Mouse (Mus musculus): ENCODE measurements around the gene Olfr24. TPM values are rescaled to one million over a fixed set of nuclear protein-coding genes. Genes with fewer than 3 reads are reported as not detected.

Olfr24 gene
- polyA plus RNA-seq (2015; fragmentation: Nextera tagmentation; extraction: Ambion mirVana): not detected in 2 replicates

DNA sequence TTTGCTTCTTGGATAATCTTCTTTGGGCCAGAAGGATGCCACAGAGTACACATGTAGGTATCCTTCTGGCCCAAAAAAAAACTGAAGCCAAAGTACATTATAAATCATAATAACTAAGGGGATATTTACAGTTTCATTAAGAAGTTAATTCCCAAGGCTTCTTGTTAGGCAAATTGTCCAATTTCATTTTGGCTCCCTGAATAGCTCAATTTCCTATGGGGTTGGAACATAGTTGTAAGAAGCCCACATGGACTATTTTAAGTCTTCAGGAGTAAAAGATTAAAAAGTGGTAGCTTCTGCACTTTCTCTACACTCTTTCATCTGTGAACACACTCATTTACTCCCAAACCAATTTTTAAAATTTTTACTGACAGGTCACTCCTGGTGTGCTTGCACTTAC lies at the start of gene Olfr24:
TSS of gene Olfr24 (minus strand) at position 101 of the 400 bp plus-strand sequence.

Other genes starting within 250 kb of the Olfr24 start
- gene Muc16, start 89.5 kb downstream of the Olfr24 start, polyA plus RNA-seq (2015; fragmentation: Nextera tagmentation; extraction: Ambion mirVana): not detected in 2 replicates
- gene Olfr828, start 55.5 kb upstream of the Olfr24 start, polyA plus RNA-seq (2015; fragmentation: Nextera tagmentation; extraction: Ambion mirVana): not detected in 2 replicates
- not detected in 2 replicates for gene Olfr829, start 90.9 kb upstream of the Olfr24 start, polyA plus RNA-seq (2015; fragmentation: Nextera tagmentation; extraction: Ambion mirVana)
- not detected in 2 replicates for gene Olfr830, start 110.7 kb upstream of the Olfr24 start, polyA plus RNA-seq (2015; fragmentation: Nextera tagmentation; extraction: Ambion mirVana)
- not detected in 2 replicates for gene Olfr832, start 173.1 kb upstream of the Olfr24 start, polyA plus RNA-seq (2015; fragmentation: Nextera tagmentation; extraction: Ambion mirVana)
- gene Olfr834, start 224.0 kb upstream of the Olfr24 start, polyA plus RNA-seq (2015; fragmentation: Nextera tagmentation; extraction: Ambion mirVana): not detected in 2 replicates